Mouse (Mus musculus) c-Kit-positive CD71-positive TER-119-negative erythroid progenitor cells, embryonic 14.5 days (primary cell): ENCODE results near the gene Pdyn.

Source experiments
- DNase-seq: peaks from one replicate; pipeline ENCODE4 v3.0.0-alpha.2; 2013; ENCODE audit warnings: low read depth

The Pdyn gene

GRCm38 (mm10) chr2:129654233-129654950 lies 45.3 kb downstream of the Pdyn start:
- no peak for DNase-seq

GRCm38 (mm10) chr2:129653632-129654031 lies 46.0 kb downstream of the Pdyn start:
- DNase-seq = no peak

- DNase-seq = no peak
Observed at GRCm38 (mm10) chr2:129652616-129653015, 47.0 kb downstream of the Pdyn start.
